Mouse (Mus musculus): ENCODE results near the gene Fars2. TPM values are rescaled to one million over a fixed set of nuclear protein-coding genes. Genes with fewer than 3 reads are reported as not detected.
A peak's percentile ranks its signal among the peaks of the same experiment; 100 is the strongest.

Fars2 gene
- polyA plus RNA-seq, 1 experiment from 2014 or later = 33.5 TPM

DNA sequence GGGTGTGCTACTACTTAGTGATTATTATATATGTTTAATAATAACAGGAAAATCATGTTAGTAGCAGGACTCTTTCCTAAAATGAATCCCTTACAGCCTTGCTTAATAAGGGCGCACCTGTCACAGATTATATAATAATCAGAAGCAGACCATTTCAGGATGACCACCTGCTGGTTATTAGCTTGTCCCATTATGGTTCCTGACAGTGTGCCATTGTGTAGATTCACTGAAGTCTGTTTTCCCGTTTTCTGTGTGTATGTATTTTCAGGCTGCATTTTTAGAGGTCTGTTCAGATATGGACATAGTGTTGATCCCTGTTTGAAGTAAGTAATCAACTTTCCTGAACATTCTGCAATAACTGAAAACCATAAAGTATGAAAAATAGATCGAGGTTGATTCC is 136.7 kb downstream of the Fars2 start:
- Histone ChIP-seq H3K27me3 (no peaks in the 10 kb centered on the region), H3K9ac (no peak overlapping the region), H3K9me3 (no peaks in the 10 kb centered on the region), H3K4me3 (no peak overlapping the region), H3K4me2 (no peak overlapping the region), H3K27ac (no peak overlapping the region), H3K4me1 (replicated peaks) (0 out of 2 replicates have a peak, but pooled peaks cover 5% of the 10 kb centered on the region), H3K36me3 (no peaks in the 10 kb centered on the region)
- no peak for ATAC-seq (ENCODE audit: low FRiP score)
- 72% methylated on average over 3 of the region's 3 CpGs for WGBS

GRCm38 (mm10) chr13:36257213-36257612 is 140.0 kb downstream of the Fars2 start:
- H3K4me2 ChIP-seq = no peak overlapping the region
- no peak for ATAC-seq (ENCODE audit: low FRiP score)
- 0 out of 2 replicates have a peak overlapping the region, but pooled peaks have one; percentile 8 for H3K27ac ChIP-seq

DNA sequence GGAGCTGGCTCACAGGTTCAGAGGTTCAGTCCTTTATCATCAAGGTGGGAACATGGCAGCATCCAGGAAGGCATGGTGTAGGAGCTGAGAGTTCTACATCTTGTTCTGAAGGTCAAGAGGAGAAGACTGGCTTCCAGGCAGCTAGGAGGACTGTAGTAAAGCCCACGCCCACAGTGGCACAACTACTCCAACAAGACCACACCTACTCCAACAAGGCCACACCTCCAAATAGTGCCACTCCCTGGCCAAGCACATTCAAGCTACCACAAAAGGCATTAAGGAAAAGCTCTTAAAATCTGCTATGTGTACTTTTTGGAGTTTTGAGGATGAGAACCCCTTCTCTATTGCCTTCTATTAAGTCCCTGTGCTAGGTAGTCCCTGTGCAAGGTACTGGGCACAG is 142.5 kb downstream of the Fars2 start:
- no peak overlapping the region for H3K4me3 ChIP-seq
- 0 out of 2 replicates have a peak, but pooled peaks cover 3% of the 10 kb centered on the region for H3K36me3 ChIP-seq
- 76% methylated on average over 1 of the region's 1 CpGs for WGBS
- H3K4me1 ChIP-seq (replicated peaks) = peaks cover 14% of the 10 kb centered on the region
- H3K27me3 ChIP-seq = no peaks in the 10 kb centered on the region
- no peak for ATAC-seq (ENCODE audit: low FRiP score)
- no peak overlapping the region for H3K4me2 ChIP-seq
- no peaks in the 10 kb centered on the region for H3K9me3 ChIP-seq
- H3K27ac ChIP-seq = no peak overlapping the region
- no peak overlapping the region for H3K9ac ChIP-seq

More at GRCm38 (mm10) chr13:36257213-36257612, 140.0 kb downstream of the Fars2 start:
- Histone ChIP-seq H3K9ac (no peak overlapping the region), H3K27me3 (no peaks in the 10 kb centered on the region), H3K4me1 (replicated peaks) (0 out of 2 replicates have a peak, but pooled peaks cover 5% of the 10 kb centered on the region), H3K36me3 (0 out of 2 replicates have a peak, but pooled peaks cover 3% of the 10 kb centered on the region), H3K9me3 (no peaks in the 10 kb centered on the region), H3K4me3 (no peak overlapping the region)
- WGBS = 74% methylated on average over 5 of the region's 5 CpGs

- ATAC-seq (ENCODE audit: low FRiP score) = no peak
- no peaks in the 10 kb centered on the region for H3K9me3 ChIP-seq
- H3K4me3 ChIP-seq = no peak overlapping the region
- H3K4me2 ChIP-seq = no peak overlapping the region
- no peaks in the 10 kb centered on the region for H3K27me3 ChIP-seq
- H3K36me3 ChIP-seq = 0 out of 2 replicates have a peak, but pooled peaks cover 3% of the 10 kb centered on the region
- WGBS = 75% methylated on average over 2 of the region's 2 CpGs
- H3K4me1 ChIP-seq (replicated peaks) = peaks cover 22% of the 10 kb centered on the region
- H3K9ac ChIP-seq = no peak overlapping the region
- H3K27ac ChIP-seq = no peak overlapping the region
Observed at GRCm38 (mm10) chr13:36261299-36261698, 144.1 kb downstream of the Fars2 start.

GRCm38 (mm10) chr13:36263240-36264095 is 146.3 kb downstream of the Fars2 start:
- ATAC-seq (ENCODE audit: low FRiP score) = no peak
- Histone ChIP-seq H3K9me3 (no peaks in the 10 kb centered on the region), H3K4me3 (no peak overlapping the region), H3K27me3 (no peaks in the 10 kb centered on the region), H3K27ac (no peak overlapping the region), H3K9ac (no peak overlapping the region), H3K4me1 (replicated peaks) (peaks cover 17% of the 10 kb centered on the region), H3K4me2 (no peak overlapping the region), H3K36me3 (0 out of 2 replicates have a peak, but pooled peaks cover 3% of the 10 kb centered on the region)
- 36% methylated on average over 5 of the region's 5 CpGs for WGBS

DNA sequence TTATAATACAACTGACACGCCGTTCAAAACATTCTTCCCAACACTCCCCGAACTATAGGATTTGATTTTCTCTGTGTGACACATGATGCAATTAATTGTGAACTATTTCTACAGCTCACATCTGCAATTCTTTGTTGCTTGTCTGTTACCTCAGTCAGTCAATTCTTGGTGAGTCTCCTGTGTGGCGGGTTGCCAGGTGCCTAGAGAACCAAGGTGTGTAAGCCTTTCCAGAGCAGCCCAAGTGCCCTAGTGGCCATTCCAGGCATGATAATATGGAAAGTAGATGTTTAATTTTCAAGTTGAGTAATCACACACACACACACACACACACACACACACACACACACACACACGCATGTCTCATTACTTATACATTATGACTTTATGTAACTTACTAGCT is 147.2 kb downstream of the Fars2 start:
- Histone ChIP-seq H3K4me2 (no peak overlapping the region), H3K36me3 (0 out of 2 replicates have a peak, but pooled peaks cover 3% of the 10 kb centered on the region), H3K27ac (no peak overlapping the region), H3K27me3 (no peaks in the 10 kb centered on the region), H3K9me3 (no peaks in the 10 kb centered on the region), H3K4me3 (no peak overlapping the region), H3K4me1 (replicated peaks) (peaks cover 17% of the 10 kb centered on the region), H3K9ac (no peak overlapping the region)
- ATAC-seq (ENCODE audit: low FRiP score) = no peak
- WGBS = 92% methylated on average over 5 of the region's 5 CpGs

GRCm38 (mm10) chr13:36265342-36265744 is 148.1 kb downstream of the Fars2 start:
- no peaks in the 10 kb centered on the region for H3K27me3 ChIP-seq
- 81% methylated on average over 3 of the region's 3 CpGs for WGBS
- H3K27ac ChIP-seq = no peak overlapping the region

DNA sequence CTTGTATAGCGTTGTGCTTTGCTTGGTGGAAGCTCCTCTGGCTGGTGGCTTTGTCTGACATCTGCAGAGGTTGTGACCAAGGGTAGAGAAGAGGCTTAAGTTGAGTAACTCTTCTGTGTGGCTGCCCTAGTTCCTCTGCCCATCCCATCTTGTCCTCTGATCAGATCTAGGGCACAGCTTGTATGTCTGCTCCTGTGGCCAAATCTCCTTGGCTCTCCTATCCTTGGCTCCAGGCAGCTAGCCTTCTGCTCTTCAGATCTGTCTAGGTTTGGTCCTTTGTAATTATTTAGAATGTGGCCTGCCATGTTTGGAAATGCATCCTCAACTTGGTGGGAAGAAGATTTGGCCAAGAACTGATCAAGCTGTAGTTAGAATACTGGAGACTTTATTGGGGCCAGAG is 150.2 kb downstream of the Fars2 start:
- no peaks in the 10 kb centered on the region for H3K27me3 ChIP-seq
- H3K36me3 ChIP-seq = no peaks in the 10 kb centered on the region
- no peak overlapping the region for H3K9ac ChIP-seq
- no peak overlapping the region for H3K27ac ChIP-seq
- H3K4me2 ChIP-seq = no peak overlapping the region
- no peaks in the 10 kb centered on the region for H3K9me3 ChIP-seq
- H3K4me3 ChIP-seq = no peak overlapping the region
- no peak for ATAC-seq (ENCODE audit: low FRiP score)
- peaks cover 17% of the 10 kb centered on the region for H3K4me1 ChIP-seq (replicated peaks)
- WGBS = 88% methylated on average over 1 of the region's 1 CpGs

More at GRCm38 (mm10) chr13:36265342-36265744, 148.1 kb downstream of the Fars2 start:
- H3K9me3 ChIP-seq = no peaks in the 10 kb centered on the region
- H3K4me1 ChIP-seq (replicated peaks) = peaks cover 17% of the 10 kb centered on the region
- ATAC-seq (ENCODE audit: low FRiP score) = no peak
- no peaks in the 10 kb centered on the region for H3K36me3 ChIP-seq
- H3K4me2 ChIP-seq = no peak overlapping the region
- no peak overlapping the region for H3K4me3 ChIP-seq
- H3K9ac ChIP-seq = no peak overlapping the region

DNA sequence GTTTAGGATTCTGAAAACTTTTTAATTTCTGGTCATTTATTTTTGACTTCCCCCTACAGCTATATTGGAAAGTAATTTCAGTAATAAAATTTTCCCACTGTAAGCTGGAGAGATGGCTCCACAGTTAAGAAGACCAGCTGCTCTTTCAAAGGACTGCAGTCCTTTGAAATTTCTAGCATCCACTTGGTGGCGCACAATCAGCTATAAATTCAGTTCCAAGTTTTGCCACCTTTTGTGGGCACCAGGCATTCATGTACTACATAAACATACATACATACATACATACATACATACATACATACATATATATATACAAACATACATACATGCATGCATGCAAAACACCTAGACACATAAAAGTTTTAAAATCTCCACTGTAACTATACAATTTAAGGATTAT is 153.7 kb downstream of the Fars2 start:
- H3K9me3 ChIP-seq = no peaks in the 10 kb centered on the region
- no peaks in the 10 kb centered on the region for H3K27me3 ChIP-seq
- H3K4me2 ChIP-seq = no peak overlapping the region
- no peaks in the 10 kb centered on the region for H3K4me1 ChIP-seq (replicated peaks)
- ATAC-seq (ENCODE audit: low FRiP score) = no peak
- H3K27ac ChIP-seq = no peak overlapping the region
- WGBS = 97% methylated on average over 1 of the region's 1 CpGs
- H3K36me3 ChIP-seq = no peaks in the 10 kb centered on the region
- no peak overlapping the region for H3K9ac ChIP-seq
- no peak overlapping the region for H3K4me3 ChIP-seq

DNA sequence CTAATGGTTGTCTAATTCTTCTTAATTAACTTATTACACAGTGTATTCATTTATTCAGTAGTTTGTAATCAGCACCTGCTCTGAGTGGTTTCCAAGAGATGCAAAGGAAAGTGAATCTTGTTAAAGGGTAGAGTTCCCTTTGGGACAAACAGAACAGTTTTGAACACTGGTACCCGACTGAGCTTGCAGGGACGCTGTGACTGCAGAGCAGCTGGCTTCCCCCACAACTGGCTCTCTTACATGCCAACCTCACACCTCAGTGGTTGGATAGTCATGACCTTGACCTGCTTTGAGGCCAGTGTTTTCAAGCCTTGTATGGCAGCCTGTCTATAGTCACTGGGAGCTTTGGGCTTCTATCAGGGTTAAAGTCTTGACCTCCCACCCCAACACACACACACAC is 156.3 kb downstream of the Fars2 start:
- H3K27me3 ChIP-seq = peaks cover 8% of the 10 kb centered on the region; the same call in 1 of the 2 replicates
- H3K36me3 ChIP-seq = no peaks in the 10 kb centered on the region
- H3K9ac ChIP-seq = no peak overlapping the region
- no peaks in the 10 kb centered on the region for H3K9me3 ChIP-seq
- H3K4me3 ChIP-seq = no peak overlapping the region
- no peak overlapping the region for H3K27ac ChIP-seq
- no peaks in the 10 kb centered on the region for H3K4me1 ChIP-seq (replicated peaks)
- no peak overlapping the region for H3K4me2 ChIP-seq
- no peak for ATAC-seq (ENCODE audit: low FRiP score)
- 50% methylated on average over 2 of the region's 2 CpGs for WGBS

- ATAC-seq (ENCODE audit: low FRiP score) = no peak
Observed at GRCm38 (mm10) chr13:36276194-36276593, 159.0 kb downstream of the Fars2 start.

GRCm38 (mm10) chr13:36282018-36282417 is 164.8 kb downstream of the Fars2 start:
- peak overlapping the region; percentile 76 for H3K27ac ChIP-seq
- no peak overlapping the region for H3K9ac ChIP-seq
- H3K36me3 ChIP-seq = no peaks in the 10 kb centered on the region
- no peak overlapping the region for H3K4me3 ChIP-seq
- H3K4me1 ChIP-seq (replicated peaks) = peaks cover 29% of the 10 kb centered on the region
- H3K9me3 ChIP-seq = no peaks in the 10 kb centered on the region
- H3K27me3 ChIP-seq = peaks cover 21% of the 10 kb centered on the region
- 4% methylated on average over 6 of the region's 6 CpGs for WGBS
- peak overlapping the region; percentile 30; the same call in 1 of the 2 replicates for H3K4me2 ChIP-seq
- no peak; the same call in 1 of the 2 replicates for ATAC-seq (ENCODE audit: low FRiP score)

More at GRCm38 (mm10) chr13:36276194-36276593, 159.0 kb downstream of the Fars2 start:
- Histone ChIP-seq H3K4me2 (no peak overlapping the region), H3K27ac (no peak overlapping the region), H3K9me3 (no peaks in the 10 kb centered on the region), H3K4me1 (replicated peaks) (no peaks in the 10 kb centered on the region; the same call in 1 of the 2 replicates), H3K27me3 (peaks cover 18% of the 10 kb centered on the region), H3K36me3 (no peaks in the 10 kb centered on the region), H3K9ac (no peak overlapping the region), H3K4me3 (no peak overlapping the region)
- WGBS = 84% methylated on average over 2 of the region's 2 CpGs

All from hindbrain, embryonic 13.5 days (tissue).